Mouse (Mus musculus): Measurements from ENCODE around the gene Lamb1. TPM values are rescaled to one million over a fixed set of nuclear protein-coding genes. Genes with fewer than 3 reads are reported as not detected.

Gene Lamb1
- polyA plus RNA-seq (2012; ENCODE audit: low replicate concordance) = 0.85 and 2.1 TPM in 2 replicates

DNA sequence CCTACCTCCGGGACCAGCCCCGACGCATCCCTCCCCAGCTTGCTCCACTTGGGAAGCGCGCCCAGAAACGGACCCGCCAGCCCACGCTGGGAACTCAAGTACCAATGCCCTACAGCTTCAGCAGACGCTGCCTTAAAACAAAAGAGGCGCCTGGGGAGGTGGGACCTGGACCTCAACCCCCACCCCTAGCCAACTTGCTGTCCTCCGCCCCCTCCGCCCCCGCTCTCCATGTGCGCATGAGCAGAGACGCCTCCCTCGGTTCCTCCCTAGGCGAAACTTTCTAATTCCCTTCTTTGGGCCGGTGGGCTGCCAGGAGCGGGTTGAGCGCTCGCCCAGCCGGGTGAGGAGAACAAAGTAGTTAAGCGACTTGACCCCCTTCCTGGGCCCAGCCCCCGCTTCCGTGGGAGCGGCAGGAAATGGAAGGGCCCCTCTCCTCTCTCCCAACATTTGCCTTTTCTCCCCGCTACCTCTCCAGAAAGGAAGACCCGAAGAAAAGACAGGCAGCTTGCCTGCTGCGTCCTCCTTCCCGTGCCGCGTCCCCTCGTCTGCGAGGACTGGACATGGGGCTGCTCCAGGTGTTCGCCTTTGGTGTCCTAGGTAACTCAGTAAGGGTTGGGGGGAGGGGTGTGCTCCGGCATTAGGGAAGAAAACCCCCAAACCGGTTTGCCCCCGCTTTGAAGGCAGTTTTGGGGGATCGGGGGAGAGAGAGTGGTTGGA lies at the start of gene Lamb1:
Lamb1 (plus strand) TSS at position 230 of the 717 bp plus-strand sequence.

DNA sequence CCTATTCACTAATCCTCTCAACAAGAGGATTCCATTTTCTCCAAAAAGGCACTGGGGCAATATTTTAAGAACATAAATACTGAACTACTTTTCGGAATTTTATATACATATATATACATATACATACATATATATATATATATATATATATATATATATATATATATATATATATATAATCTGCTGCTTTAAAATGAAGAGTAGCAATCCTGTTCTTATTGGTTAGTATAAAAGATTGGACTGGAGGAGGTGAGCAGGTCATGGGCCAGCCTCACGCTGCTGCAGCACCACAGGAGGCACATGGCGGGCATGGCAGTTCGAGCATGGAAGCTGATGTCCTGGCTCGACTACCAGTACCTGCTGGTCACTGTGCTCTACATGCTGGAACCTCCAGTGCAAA lies 24.6 kb upstream of the Lamb1 start, which contains the start of gene Gm6993:
Gm6993 (plus strand) TSS at position 301 of the 400 bp plus-strand sequence.

GRCm38 (mm10) chr12:31350944-31351928 lies 86.2 kb downstream of the Lamb1 start, which contains the start of gene Dld:
Gene Dld, minus strand, starts transcription at chr12:31351453.

Other genes starting within 250 kb of the Lamb1 start
- 0.13 TPM in 1 of 2 replicates, not detected in the other for gene Fam110c, start 191.4 kb upstream of the Lamb1 start, polyA plus RNA-seq (2012; ENCODE audit: low replicate concordance)
- gene Gm6993, start 24.5 kb upstream of the Lamb1 start, polyA plus RNA-seq (2012; ENCODE audit: low replicate concordance) = not detected in 2 replicates
- gene Dld, start 86.2 kb downstream of the Lamb1 start, polyA plus RNA-seq (2012; ENCODE audit: low replicate concordance) = 0.59 and 4.4 TPM in 2 replicates
- gene Slc26a3, start 125.6 kb downstream of the Lamb1 start, polyA plus RNA-seq (2012; ENCODE audit: low replicate concordance) = not detected in 2 replicates
- gene Cbll1, start 234.4 kb downstream of the Lamb1 start, polyA plus RNA-seq (2012; ENCODE audit: low replicate concordance) = 2.0 and 4.8 TPM in 2 replicates

Data from leukemia stem cell, adult 10-12 weeks (primary cell).